Mouse (Mus musculus): Measurements from ENCODE around the gene Hmgcs1.
"Not testable (repeated sequence)": the region's sequence is repeated elsewhere in the genome, so short reads cannot be mapped to it uniquely, and the experiment has no call there.

Gene Hmgcs1

GRCm38 (mm10) chr13:119704280-119704679 is 14.1 kb downstream of the Hmgcs1 start:
- DNase-seq (ENCODE audit: low spot score in 2 of 2): no peak

- not testable (repeated sequence) for DNase-seq (ENCODE audit: low spot score in 2 of 2)
Observed at GRCm38 (mm10) chr13:119706278-119706880, 16.2 kb downstream of the Hmgcs1 start.

DNA sequence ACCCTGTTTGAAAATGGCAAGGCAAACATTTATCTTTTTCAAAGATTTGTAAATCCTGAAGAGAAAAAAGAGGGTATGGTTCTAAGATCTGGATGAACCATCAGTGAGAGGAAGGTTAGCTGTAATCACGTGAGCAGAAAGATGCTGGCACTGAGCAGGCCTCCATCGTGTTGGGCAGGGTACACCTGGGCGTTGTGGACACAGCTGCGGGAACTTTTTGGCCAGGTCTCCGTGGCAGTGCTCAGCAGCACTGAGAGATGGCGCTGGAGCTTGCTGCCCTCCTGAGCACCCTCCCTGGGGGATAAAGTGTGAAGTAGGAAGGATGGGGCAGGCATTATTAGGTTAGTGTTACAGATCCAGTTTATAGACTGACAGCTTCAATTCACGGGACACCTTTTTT is 16.8 kb downstream of the Hmgcs1 start:
- no peak for DNase-seq (ENCODE audit: low spot score in 2 of 2)

GRCm38 (mm10) chr13:119707906-119708305 is 17.7 kb downstream of the Hmgcs1 start:
- no peak for DNase-seq (ENCODE audit: low spot score in 2 of 2)

GRCm38 (mm10) chr13:119708941-119709340 is 18.8 kb downstream of the Hmgcs1 start:
- no peak for DNase-seq (ENCODE audit: low spot score in 2 of 2)

- no peak for DNase-seq (ENCODE audit: low spot score in 2 of 2)
Observed at GRCm38 (mm10) chr13:119709388-119710267, 19.4 kb downstream of the Hmgcs1 start.

- DNase-seq (ENCODE audit: low spot score in 2 of 2): no peak
Observed at GRCm38 (mm10) chr13:119710268-119710610, 20.1 kb downstream of the Hmgcs1 start.

- no peak for DNase-seq (ENCODE audit: low spot score in 2 of 2)
Observed at GRCm38 (mm10) chr13:119712463-119712862, 22.3 kb downstream of the Hmgcs1 start.

DNA sequence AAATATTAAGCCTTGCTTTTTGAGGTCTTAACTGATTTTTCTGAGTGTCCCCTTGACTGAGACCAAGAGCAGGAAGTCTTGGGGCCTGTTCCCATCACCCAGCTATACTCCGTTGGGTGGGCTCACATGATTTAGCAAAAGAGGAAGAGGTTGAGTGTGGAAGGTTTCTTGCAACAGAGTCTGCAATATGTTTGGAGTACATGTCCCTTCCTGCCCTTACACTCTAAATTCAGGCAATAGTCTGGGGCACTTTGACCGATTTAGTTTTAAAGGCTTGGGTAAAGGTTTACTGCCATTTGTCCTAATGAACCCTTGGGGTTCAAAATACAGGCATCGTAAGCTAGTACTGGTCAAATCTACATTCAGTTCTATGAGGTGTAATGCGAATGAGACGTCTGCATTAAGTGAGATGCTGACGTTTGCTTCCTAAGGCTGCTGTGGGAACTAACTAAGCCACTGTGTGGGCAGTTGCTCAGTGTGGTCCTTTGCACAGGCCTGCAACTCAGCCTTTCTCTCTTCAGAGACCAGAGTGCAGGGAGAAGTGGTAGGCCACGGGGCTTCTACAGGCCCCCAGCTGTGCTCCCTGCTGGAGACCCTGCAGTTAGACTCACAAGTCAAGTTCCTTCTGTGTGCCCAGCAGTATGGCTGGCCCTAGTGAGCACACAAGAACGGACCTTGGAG is 23.1 kb downstream of the Hmgcs1 start:
- no peak for DNase-seq (ENCODE audit: low spot score in 2 of 2)

DNA sequence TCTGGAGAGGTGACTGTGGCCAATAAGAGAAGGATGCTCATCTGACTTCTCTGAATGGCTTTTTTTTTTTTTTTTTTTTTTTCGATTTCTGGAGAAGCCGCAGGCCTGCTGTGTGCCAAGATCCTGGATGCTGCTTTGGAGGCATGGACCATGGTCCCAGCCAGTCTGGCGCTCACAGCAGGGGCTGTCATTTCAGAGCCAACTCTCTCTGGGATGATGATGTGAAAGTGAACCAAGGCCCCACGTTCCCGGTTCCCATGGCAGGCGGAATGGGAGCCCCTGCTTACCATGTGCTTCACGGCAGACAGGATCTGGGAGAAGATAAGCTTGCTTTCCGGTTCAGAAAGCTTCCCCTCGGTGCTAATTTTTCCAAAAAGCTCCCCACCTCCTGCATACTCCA is 23.6 kb downstream of the Hmgcs1 start:
- no peak for DNase-seq (ENCODE audit: low spot score in 2 of 2)

- DNase-seq (ENCODE audit: low spot score in 2 of 2): no peak
Observed at GRCm38 (mm10) chr13:119716105-119716504, 25.9 kb downstream of the Hmgcs1 start.

GRCm38 (mm10) chr13:119722447-119722846 is 32.3 kb downstream of the Hmgcs1 start:
- DNase-seq (ENCODE audit: low spot score in 2 of 2): no peak

DNA sequence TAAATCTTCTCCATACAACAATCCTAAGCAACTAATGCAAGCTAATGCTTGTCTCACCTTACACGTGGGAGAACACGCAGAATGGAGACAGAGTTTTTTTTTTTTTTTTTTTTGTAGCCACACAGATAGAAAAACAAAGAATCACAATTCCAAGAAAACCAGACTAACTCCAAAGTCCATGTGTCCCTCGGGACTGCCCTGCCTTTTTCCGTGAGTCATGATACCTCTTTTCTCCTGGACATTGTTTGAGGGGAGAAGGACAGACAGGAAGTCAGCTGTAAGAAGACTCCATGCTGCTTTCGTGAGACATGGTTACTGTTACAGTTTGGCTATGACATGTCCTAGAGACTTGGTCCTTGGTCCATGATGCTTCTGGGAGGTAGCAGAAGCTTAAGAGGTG is 33.2 kb downstream of the Hmgcs1 start:
- DNase-seq (ENCODE audit: low spot score in 2 of 2): no peak

DNA sequence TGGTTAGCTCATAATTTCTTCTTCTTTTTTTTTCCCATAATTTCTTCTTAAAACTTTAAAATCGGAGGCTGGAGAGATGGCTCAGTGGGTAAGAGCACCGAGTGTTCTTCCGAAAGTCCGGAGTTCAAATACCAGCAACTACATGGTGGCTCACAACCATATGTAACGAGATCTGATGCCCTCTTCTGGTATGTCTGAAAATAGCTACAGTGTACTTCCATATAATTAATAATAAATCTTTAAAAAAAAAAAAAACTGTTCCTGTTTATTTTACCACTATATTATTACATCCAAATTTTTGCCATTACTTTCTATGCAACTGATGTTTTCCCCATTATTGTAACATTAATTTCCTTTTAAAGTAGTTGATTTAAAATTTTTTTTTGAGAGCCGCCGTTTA is 34.4 kb downstream of the Hmgcs1 start:
- no peak for DNase-seq (ENCODE audit: low spot score in 2 of 2)

GRCm38 (mm10) chr13:119727608-119728387 is 37.6 kb downstream of the Hmgcs1 start:
- peak; percentile 53 to 60 for DNase-seq (ENCODE audit: low spot score in 2 of 2)

- DNase-seq (ENCODE audit: low spot score in 2 of 2): no peak
Observed at GRCm38 (mm10) chr13:119729406-119729805, 39.2 kb downstream of the Hmgcs1 start.

- DNase-seq (ENCODE audit: low spot score in 2 of 2): no peak
Observed at GRCm38 (mm10) chr13:119731448-119731847, 41.3 kb downstream of the Hmgcs1 start.

GRCm38 (mm10) chr13:119741390-119742237 is 51.4 kb downstream of the Hmgcs1 start:
- DNase-seq (ENCODE audit: low spot score in 2 of 2): no peak

- DNase-seq (ENCODE audit: low spot score in 2 of 2): peak in 1 of 2 experiments; percentile 65
Observed at GRCm38 (mm10) chr13:119742711-119743415, 52.7 kb downstream of the Hmgcs1 start.

GRCm38 (mm10) chr13:119743470-119743869 is 53.3 kb downstream of the Hmgcs1 start:
- no peak for DNase-seq (ENCODE audit: low spot score in 2 of 2)

Data from frontal cortex, postnatal 36 days (tissue).